Mouse (Mus musculus): ENCODE measurements around the gene Zzz3.

- TF ChIP-seq EP300 (optimal IDR thresholded peaks at IDR 0.05) (no peak), CTCF (IDR thresholded peaks at IDR 0.05; ENCODE audit: low read depth) (peak; percentile 85)
Observed at GRCm38 (mm10) chr3:152477796-152478527, 82.7 kb downstream of the Zzz3 start.
